Mouse (Mus musculus) layer of hippocampus, postnatal 36 days (tissue): ENCODE data around the gene Slc16a13. TPM values are rescaled to one million over a fixed set of nuclear protein-coding genes. Genes with fewer than 3 reads are reported as not detected.

Experiments
- DNase-seq, 2 experiments: peaks; one replicate each; pipeline ENCODE4 v3.0.0; 2022
- total RNA-seq, 2 experiments: library from RNA; stranded (reverse); gene quantifications; 2 replicates each; pipeline ENCODE4 v1.2.3; 2021

The Slc16a13 gene
- total RNA-seq, 2 experiments from 2014 or later, result 6.9 to 9.4 TPM

DNA sequence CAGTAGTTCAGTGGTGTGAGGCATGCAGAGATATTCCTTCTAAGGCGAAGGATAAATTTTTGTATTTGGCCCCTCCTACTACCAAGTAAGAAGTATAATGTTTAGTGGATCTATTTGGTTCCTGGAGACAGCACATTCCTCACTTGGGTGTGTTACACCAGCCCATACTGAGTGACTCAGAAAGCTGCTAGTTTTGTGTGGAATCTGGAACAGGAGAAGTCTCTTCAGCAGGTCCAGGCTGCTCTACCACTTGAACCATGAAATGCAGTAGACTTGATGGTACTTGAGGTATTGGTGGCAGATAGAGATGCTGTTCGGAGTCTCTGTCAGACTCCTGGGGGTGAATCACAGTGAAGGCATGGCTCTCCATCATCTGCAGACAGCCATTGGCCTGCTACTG, 10.2 kb downstream of the Slc16a13 start:
- DNase-seq, result no peak

DNA sequence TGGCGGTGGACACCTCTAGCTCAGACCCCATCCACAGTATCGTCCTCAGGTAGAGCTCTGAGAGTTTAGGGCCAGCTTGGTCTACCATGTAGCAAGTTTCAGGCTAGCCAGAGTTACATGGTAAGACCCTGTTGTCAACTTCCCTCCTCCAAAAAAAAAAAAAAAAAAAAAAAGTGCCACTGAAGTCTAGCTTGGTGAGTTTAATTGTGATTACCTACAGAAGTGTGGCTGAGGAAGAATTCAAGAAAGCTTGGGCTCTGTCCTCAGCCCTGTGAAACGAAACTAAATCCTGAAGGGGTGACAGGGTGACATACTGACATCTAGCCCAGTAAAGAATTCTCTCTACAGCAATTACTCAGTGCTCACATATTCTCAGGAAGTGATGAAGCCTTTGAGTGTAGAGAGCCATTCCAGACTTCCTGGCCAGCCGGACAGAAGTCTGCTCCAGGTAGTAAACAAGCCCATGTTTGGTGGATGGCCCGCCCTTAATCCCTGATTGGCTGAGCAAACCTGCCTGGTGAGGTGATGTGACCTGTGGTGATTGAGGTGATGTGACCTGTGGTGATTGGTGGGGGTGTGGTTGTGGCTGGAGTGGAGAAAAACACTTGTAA, 12.0 kb downstream of the Slc16a13 start:
- no peak for DNase-seq

DNA sequence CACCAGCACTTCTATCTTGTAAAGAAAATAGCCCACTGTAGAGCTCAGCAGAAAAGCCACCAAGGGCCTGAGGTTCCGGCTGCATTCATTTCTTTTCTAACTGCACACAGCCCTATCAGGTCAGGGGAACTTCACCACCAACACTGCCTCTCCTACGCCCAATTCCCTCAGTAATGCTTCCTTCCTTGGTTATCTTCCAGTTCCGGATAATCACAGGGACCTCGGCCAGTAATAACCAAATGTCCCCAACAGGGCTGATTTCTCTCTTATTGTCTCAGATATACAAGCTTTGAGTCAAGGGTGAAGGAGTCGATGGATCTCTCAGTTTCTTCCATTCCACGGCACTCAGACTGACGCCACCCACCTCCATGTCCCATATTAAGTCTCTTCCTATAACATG, 13.6 kb downstream of the Slc16a13 start:
- DNase-seq, result no peak

DNA sequence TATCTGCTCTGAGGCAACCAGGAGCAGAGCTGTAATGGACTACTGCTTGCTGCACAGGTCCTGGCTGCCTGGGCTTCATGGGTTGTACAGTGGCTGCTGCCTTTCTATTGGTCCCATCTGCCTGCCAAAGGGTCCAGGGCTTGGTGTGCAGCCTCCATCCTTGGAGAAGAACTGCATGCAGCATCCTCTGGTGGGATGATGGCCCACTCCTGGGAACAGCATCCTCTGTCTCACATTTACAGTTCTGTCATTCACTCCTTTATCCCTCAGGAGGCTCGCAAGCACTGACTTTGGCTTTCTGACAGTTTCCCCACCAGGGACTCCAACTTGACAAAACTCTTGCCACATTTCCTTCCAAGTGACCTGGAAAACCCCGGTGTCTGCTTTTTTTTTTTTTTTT, 14.1 kb downstream of the Slc16a13 start:
- DNase-seq, result no peak

DNA sequence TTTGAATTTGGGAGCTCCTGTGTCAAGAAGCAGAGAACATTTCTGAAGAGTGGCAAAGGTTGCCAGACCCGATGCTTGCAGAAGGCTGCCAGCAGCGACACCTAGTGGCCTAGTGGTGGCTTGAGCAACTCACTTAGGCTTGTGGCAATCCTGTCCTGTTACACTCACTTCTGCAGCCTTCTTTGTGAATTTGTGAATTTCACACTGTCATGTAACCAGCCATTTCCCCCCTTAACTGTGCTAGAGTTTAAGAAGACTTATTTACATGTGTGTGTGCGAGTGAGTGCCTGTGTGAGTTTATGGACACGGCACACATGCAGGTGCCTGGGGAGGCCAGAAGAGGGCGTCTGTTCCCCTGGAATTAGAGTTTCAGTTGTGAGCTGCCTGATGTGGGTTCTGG, 19.2 kb downstream of the Slc16a13 start:
- peak; percentile 57 to 69 for DNase-seq

DNA sequence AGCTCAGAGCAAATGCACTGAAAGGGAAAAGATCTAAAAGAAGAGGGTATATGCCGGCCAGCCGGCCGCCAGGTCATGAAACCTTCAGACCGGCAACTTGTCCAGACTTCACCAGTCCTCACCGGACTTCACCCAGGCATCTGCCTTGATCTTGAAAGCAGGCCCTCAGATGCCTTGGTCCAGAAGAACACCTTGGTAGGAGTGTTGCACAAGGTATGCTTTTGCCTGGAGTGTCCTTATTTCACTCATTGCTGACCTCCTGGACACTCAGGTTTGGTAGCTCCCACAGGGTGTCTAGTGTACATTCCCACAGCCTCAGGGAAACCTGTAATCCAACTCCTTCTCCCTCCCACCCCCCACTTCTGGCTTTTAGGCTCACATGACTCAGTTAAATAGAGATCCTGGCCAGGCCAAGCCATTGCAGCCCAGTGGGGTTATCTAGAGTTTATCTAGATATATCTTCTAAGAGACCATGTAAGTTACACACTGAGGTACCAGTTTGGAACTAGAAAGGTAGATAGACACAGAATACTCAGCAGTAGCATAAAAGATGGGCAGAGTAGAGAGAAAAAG, 20.7 kb downstream of the Slc16a13 start:
- DNase-seq, result no peak

DNA sequence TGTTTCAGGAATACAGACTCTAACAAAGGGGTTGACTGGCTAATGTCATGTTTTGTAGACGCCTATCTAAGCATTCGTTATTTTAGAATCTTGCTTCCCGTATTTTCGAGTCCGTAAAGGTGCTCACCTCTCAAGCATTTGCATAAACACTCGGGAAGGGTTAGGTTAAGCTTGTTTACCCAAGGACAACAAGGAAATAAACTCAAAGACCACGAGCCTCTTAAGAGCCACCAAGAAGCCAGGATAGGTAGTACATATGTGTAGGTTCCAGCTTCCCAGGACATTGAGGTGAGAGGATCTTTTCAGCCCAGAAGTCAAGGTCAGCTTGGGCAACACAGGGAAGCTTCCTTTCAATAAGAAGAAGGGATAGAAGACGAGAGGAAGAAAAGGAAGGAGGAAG, 21.8 kb downstream of the Slc16a13 start:
- no peak for DNase-seq

DNA sequence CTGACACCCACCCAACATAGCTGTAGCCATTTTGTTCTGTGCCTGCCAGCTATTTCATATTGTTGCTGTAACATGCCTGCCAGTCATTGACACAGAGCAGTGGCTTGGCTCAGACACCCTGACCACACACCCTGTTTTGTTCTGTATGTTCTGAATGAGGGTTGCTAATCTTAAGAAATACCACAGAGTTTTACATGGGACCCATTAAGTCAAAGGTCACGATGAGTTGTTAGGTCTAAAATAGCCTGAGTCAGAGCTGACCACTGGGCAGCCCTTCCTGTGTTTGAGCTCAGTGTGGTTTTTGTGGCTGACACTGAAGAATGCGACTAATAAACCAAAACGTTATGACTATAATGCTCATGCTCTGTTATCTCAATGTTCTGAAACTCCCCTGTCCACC, 22.5 kb downstream of the Slc16a13 start:
- DNase-seq, result no peak

DNA sequence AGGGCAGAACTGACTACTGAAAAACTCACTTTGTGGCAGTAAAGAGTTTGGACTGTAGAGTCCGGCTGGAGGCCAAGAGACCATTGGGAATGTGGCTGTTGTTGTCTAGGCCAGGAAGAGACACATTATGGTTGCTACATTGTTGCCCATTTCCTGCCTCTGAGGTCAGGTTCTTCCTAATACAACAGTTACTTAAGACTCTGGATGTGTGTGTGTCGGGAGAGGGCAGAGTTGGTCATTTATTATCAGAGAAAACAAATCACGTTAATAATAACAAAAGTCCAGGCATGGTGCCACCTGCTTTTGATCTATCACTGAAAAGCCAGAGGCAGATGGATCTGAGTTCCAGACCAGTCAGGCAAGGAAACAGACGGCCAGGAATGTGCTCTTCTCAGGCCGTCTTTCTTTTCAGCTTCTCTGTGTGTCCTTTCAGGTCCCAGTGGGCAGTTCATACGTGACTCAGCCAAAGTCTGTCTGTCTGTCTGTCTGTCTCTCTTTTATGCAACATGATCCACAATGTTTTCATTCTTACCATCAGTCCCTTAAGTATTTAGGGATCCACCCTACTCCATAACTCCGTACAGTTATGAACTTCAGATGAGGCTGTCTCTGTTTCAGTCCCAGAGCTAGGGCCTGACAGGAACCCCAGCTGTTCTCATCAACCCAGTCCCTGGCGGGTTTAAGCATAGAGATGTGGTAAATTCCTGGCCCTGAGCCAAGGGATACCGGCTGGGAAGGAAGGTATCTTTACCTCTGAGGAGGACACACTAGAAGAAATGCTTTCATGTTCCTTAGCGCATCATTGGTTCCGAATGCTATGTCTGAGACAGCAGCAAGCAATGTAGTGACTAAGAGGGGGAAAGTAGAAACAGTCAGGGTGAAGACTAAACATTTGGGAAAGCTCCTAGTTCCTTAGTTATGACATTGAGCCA, 27.2 kb downstream of the Slc16a13 start:
- no peak for DNase-seq

DNA sequence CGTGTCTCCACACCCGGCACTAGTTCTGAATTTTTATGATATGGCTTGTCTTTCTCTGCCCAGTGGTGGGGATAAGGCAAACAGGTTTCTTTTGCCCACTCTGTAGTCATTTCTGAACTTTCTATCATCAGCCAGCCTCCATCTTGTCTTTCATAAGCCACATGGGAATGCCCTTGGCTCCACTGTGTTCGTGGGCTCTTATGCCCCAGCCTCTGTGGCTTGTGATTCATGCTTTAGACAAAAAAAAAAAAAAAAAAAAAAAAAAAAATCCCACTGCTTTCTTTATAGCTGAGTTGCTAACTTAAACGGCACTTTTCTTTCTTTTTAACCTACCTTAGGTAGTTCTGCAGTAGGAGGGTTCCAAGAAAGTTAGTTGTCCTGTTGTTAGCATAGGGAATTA, 28.7 kb downstream of the Slc16a13 start:
- DNase-seq, result no peak

DNA sequence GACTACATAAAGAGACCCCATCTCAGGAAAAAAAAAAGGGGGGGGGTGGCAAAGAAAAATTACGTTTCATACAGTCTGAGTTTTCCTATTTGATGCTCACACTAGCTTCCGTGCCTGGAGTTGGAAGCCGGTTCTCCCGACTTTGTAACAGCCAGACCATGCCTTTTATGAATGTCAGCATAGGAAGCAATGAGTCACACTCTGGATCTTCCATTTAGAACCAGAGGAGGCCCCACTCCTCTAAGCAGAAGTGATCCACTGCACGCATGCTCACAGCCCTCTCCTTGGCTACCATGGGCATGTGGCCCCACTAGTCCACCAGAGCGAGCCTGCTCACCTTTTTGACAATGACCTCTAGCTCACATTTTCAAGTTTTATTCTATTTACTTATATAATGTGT, 29.7 kb downstream of the Slc16a13 start:
- DNase-seq, result no peak

DNA sequence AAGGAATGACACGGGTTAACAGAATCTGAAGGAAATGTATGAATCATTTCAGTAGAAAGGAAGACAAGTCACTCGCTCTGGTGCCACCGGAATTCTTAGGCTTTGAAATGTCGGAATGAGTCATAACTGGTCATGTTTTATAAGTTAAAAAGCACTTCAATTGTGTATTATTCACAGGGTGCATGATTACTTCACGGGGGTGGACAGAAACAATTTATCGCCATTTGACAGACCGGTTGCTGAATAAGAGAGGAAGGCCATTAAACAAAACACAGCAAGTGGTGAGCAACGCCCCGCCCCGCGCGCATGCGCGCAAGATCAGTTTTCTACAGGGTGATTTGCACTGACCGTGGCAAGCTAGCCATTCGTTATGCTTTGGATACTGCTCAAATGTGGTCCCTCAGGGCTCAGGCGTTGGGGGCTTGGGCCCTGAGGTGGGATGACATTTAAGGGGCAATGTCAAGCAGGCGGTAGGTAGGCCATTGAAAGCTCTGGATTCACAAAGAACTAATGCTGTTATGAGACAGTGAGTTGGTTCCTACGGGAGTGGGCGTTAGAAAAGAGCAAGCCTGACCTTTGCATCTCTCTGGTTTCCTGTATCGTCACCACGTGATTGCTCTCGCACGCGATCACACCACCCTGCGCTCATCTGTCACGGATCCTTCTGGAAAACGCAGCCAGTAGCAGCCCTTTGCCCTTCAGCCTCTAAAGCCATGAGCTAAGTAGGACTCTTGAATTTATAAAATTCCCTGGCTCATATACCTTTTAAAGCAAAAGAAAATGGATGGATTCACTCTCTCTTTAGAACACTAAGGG, 31.3 kb downstream of the Slc16a13 start:
- no peak for DNase-seq

DNA sequence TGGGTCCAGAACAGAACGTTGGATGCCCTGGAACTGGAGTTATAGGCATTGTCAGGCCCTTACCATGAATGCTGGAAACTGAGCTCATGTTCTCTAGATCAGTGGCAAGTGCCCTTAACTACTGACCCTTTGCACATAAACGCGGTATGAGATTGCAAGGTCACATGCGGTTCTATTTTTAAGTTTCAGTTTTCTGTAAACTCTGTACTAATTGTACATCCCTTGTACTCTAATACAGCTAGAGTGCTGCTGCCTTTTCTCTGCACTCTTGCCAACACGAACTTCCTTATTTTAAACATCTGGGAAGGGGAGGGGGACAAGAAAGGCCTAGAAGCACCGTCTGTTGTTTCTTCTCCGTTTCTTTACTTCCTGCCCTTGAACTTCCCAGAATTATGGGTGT, 35.7 kb downstream of the Slc16a13 start:
- no peak for DNase-seq

DNA sequence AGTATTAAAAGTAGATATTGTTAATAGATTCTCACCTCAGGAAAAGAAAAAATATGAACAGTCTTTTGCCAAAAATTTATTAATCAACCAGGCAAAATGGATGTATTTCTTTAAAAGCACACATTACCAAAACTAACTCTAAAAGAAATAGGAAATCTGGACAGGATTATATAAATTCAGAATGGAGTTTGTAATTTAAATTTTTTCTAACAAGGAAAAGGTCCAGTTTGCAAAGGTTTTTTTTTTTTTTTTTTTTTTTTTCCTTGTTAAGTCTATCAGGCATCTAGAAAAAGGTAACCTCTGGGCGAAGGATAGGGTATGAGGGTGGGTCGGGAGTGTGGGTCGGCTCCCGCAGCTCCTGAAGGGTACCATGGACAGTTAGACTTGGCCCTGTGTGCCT, 40.4 kb downstream of the Slc16a13 start:
- no peak for DNase-seq

DNA sequence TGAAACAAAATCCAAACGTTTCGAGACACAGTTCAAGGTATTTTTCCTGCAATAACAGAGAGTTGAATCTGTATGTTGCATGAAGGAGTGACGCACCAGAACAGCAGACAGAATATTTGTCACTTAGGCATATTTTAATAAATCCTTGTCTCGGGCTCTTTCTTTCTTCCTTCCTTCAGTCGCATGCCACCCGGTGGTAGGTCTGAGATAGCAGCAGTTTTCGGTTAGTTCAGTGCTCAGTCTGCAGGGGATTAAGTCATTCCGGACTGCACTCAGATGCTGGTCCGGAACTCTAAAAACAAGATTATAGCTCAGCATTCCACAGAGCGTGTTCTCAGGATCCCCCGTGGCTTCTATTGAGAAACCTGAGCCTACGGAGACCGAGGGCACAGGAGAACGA, 41.5 kb downstream of the Slc16a13 start:
- DNase-seq, result peak in 1 of 2 experiments; percentile 11

DNA sequence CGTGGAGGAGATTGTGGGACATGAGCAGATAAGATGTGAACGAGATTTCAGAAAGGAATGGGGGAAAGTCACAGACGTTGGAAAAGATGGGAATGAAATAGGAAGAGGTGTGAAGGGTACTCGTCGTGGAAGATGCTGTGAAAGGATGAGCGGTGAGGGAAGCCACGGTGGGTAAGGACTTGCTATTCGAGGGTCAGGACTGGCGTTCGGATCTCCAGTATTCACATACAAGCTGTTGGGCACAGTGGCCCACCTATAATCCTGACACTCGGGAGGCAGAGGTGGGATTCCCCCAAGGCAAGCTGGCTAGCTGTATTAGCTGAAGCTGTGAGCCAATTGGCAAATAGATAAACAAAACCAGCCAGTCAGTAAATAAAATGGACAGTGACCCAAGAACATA, 42.1 kb downstream of the Slc16a13 start:
- no peak for DNase-seq

DNA sequence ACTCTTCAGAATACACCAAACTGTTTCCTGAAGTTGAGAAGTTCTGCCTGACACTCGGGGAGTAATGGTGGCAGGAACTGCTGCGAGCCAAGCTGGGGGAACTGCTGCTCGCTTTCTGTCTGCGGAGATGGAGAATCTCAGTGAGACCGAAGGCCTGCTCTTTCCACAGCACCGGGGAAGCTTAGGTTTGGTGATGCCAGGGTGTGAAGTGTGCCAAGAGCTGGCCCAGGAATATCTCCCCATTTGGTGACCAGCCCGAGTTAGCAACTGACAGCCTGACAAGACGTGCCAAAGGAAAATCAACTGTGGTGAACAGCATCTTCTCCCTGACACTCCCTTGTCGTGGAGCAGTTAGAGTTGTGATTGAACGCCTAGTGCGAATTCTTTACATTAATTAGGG, 42.6 kb downstream of the Slc16a13 start:
- no peak for DNase-seq

DNA sequence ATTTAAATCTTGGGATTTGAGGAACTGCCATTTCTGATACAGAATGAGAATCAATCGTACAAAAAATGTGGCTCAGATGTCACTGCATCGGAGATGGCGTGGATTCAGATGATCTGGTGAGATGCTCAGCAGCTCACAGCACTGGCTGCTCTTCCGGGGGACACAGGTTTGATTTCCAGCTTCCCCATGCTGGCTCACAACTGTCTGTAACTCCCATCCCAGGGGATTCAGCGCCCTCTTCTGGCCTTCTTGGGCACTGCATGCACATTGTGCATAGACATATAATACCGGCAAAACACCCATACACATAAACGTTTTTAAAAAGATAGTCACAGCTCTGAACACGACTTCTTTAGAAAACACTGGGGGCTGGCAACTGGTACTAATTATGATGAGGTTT, 43.2 kb downstream of the Slc16a13 start:
- DNase-seq, result no peak

DNA sequence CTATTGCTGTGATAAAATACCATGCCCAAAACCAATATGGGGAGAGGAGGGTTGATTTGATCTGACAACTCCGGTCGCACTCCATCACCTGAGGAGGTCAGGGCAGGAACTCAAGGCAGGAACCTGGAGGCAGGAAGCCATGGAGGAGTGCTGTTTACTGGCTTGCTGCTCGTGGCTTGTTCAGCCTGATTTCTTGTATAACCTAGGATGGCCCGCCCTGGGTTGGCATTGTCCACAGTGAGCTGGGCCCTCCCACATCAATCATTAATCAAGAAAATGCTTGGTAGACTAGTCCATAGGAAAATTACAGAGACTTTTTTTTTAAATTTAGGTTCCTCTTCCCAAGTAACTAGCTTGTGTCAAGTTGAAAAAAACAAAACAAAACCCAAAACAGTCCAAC, 46.4 kb downstream of the Slc16a13 start:
- no peak for DNase-seq

DNA sequence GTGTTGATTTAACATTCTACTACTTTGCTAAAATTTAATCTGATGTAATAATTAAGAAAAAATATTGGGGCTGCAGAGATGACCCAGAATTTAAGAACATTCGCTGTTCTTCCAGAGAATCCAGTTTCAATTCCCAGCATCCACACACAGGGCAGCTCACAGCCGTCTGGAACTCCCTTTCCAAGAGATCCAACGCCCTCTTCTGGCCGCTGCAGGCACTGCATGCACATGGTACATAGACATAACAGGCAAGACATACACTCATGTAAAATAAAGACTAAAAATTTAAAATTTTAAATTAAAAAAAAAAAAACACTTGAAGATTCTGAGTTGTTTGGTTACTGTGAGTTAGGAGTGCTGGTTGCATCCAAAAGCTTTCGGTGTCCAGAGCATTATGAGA, 48.6 kb downstream of the Slc16a13 start:
- no peak for DNase-seq

DNA sequence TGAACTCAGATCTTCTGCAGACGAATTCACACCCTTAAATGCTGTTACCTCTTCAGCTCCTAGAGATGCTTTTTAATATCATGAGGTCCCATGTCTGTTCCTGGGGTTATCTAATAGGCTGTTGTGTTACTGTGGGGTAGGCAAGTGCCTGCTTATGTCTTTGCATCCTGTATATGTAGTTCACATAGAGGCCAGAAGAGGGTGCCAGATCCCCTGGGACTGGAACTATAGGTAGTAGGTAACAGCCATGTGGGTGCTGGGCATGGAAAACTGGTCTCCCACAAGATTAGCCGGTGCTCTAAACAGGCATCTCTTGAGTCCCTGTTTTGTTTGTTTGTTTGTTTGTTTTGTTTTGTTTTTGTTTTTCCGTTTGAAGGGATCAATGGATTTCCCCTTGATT, 49.0 kb downstream of the Slc16a13 start:
- no peak for DNase-seq

DNA sequence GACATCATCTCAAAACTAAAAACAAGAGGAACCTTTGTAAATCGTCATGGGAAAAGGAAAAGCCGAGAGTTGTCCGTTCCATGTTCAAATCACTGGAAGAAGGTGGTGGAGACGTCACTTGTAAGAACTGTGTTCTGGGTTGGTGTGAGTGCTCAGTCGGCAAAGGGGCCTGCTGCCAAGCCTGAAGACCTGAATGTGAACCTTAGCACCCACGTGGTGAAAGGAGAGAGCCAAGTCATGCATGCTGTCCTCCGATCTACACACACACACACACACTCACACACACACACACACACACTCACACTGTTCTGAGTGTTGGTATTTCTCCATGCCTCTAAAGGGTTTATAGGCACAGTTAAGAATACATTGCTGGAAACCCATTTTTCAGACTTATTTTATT, 49.7 kb downstream of the Slc16a13 start:
- DNase-seq, result no peak

DNA sequence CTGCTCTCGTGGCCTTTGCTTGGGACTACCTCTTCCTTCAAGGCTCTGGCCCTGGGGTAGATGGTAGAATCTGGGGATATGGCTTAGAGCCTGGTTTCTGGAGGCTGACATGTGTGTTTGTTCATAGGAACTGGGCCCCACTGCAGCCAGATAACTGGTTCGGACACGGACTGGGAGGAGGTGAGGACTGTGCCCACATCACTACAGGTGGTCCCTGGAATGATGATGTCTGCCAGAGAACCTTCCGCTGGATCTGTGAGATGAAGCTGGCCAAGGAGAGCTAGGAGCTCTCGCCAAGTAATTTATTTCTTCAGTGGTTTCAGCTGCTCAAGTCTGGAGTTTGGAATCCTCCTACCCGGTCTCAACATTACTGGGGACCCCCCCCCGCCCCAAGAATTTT, 50.6 kb downstream of the Slc16a13 start:
- no peak for DNase-seq
